Mouse (Mus musculus): ENCODE measurements around the gene Fam166b.

Gene Fam166b

DNA sequence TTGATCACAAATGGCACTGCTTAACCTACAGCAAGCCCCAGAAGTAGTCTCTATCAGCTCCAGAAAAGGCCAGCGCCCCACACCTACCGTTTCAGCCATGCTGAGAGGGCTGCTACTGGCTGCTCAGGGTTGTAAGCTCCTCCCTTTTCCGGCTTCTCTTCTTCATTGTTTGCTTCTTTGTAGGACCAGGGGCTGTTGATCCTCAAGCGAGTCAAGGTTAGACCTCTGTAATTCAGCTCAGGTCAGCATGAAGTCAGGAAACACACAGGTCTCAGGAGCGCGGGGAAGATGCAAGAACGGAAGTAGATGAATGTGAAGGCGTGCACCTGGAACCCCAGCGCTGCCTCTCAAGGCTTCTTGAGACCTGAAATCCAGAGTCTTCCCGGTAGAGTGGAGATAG is 24.2 kb downstream of the Fam166b start:
- DNase-seq (ENCODE audit: inconsistent ontology term): no peak

DNA sequence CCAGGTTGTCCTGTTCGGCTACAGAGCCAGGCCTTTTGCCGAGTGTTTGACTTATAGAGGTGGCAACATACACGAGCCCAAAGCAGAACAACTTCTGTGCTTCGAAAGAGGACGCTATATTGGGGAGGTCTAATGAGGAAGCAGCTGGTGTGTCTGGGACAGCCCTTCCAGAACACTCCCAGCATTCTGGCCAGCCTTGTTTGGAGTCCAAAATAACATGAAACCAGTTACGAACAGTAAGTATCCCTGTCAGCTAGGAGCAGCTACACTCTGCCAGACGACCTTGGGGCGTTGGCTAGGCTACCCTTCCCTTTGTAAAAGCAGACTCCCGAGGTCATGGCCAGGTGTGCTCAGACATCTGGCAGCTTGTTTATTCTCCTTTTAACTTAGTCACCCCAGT is 26.7 kb downstream of the Fam166b start:
- no peak for DNase-seq (ENCODE audit: inconsistent ontology term)

DNA sequence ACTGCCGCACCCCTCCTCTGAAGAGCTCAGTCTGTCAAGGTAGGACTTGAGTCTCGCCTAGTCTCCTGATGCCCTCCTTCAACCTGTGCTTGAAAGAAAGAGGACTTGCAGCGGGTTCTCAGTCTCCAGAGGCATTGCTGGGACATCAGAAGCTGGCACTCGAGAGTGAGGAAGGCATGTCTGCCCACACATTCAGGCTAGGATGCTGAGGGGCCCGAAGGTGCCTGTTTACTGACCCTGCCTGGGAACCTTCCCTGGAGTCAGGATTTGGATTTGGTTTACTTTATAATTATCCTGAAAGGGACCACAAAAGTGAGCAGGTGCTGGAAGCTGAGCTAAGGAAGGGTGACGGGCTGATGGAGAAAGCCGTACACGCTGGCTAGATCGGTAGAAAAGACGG is 27.4 kb downstream of the Fam166b start:
- DNase-seq (ENCODE audit: inconsistent ontology term): no peak

DNA sequence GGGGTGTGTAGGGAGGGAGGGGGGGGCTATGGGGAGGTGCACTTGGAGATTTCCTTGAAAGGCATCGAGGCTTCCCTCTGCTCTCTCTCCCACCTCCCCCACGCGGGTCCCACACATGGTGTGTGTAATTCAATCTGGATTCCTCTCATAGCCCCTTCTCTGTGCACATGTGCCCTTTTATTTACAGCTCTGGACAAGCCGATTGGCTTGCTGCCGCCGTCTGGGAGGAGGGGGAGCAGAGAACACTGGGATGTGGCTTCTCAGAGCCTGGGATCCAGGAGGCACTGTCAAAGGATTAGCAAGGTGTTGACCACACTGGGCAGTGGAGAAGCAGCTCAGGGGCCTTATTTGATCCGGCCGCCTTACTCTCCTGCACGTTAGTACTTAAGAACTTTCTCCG is 28.0 kb downstream of the Fam166b start:
- peak; percentile 45 for DNase-seq (ENCODE audit: inconsistent ontology term)

DNA sequence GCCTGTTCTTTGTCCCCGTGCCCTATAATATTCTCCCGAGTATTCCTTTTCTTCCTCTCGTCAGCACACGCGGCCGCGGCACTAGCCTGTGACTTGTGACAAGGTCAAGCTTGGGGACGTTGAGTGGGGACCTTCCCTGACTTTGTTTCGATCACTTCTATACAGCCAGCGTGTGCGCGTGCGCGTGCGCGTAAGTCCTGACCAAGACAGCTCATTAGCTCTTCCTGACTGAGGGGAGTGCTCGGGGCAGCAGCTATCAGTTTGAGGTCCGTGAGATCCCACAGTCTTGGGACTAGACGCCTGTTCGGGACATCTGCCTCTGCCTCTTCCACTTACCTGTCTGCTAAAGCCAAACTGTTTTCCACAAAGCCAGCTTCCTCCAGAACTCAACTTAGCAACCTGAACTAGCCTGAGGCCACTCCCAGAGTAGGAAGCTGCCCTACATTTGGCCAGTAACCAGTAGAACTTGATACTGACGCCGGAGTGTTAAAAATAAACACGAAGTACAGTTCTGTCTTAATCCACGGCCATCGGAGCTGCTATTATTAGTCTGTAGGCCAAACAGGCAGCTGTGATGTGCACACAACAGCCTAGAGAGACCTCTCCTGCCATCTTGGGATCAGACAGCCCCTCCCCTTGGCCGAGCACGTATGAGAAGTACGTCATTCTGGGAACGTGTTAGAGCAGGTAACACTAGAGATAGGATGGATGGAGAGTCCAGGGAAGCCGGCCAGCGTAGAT is 29.4 kb downstream of the Fam166b start:
- no peak for DNase-seq (ENCODE audit: inconsistent ontology term)

DNA sequence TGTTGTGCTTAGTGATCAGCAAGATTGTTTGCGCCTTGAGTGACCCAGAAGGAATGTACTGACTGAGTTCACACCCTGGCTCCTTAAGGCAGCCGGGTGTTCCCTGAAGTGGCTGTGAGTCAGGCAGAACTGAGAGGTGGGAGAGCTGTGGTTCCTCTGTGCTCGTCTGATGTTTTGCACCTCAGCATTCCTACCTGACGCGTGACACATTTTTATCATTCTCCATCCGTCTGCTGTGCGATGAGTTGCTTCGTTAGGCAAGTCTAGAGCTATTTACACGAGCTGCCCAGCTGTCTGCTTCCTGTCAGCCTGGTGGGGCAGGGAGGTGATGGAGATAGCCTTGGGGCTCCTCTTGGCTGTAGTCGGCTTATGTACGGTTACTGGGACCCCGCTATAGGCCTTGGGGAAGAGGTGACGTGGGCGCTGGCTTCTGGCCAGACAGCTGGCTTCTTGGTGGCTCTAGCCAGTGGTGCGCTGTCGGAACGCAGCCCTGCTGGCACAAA is 30.1 kb downstream of the Fam166b start:
- peak; percentile 89 for DNase-seq (ENCODE audit: inconsistent ontology term)

DNA sequence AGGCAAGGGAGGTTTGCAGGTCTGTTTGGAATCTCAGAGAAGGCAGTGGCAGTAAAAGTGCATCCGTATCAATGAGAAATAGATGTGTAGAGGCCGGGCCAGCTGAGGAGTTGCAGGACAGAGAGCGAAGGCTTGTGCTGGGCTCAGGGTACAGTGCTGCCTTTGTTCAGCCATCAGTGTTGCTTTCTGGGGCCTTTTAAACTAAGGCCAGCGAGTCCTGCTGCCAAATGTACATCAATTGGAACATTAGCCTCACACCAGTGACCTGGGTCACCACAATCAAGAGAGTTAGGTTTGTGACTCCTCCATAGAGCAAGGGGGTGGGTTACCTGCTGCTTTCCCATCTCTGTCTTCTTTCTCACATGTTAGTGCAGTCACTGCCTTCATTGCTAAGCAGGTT is 30.9 kb downstream of the Fam166b start:
- peak; percentile 72 for DNase-seq (ENCODE audit: inconsistent ontology term)

DNA sequence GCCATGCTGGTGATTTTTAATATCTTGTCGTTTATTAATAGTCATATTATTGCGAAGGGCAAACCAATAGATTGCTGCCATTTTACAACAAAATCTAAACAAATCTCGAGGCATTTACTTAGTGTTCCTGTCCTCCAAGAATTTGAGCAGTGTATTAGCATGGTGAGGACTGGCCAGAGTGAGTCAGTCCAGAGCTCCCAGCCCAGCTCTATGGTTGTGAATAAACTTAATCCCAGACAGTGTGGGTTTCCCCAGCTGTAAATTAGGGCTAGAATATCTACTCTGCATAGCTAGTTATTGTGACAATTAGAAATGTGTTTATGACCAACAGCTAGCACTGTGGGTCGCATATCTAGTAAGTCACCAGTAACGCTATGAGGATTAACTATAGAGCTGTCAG is 32.6 kb downstream of the Fam166b start:
- no peak for DNase-seq (ENCODE audit: inconsistent ontology term)

DNA sequence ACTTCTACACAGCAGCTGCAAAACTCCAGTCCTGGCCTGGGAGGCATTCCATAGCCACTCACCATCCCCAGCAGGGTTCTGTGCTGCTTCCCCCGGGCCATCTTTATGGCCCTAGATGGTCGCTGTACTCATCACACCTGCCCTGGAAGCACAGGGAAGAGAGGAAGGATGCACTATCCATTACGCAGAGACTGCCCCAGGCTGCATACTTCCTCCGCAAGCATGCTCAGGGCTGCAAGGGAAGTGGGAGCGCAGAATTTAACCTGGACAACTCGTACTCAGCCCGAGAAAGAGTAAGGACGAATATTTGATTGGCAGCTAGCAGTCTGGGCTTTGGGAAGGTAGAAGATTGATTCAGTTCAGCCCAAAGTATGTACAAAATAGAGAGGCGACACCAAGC is 33.1 kb downstream of the Fam166b start:
- no peak for DNase-seq (ENCODE audit: inconsistent ontology term)

DNA sequence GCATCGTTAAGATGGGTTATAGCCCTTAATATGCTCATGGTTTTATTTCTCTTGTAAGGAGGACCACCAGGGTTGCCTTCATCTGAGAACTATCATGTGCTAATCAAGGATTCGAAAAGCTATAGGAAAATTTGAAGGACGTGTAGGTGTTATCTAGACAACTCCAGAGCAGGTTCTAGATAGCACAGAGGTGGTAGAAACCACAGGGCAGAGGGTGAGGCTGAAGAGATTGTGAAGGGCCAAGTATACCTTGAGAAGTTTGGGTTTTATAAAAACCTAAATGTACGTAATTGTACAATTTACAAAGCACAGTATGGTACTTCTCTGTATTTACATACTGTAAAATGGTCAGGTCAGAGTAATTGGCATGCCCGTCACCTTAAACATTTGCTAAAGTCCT is 33.8 kb downstream of the Fam166b start:
- DNase-seq (ENCODE audit: inconsistent ontology term): no peak

DNA sequence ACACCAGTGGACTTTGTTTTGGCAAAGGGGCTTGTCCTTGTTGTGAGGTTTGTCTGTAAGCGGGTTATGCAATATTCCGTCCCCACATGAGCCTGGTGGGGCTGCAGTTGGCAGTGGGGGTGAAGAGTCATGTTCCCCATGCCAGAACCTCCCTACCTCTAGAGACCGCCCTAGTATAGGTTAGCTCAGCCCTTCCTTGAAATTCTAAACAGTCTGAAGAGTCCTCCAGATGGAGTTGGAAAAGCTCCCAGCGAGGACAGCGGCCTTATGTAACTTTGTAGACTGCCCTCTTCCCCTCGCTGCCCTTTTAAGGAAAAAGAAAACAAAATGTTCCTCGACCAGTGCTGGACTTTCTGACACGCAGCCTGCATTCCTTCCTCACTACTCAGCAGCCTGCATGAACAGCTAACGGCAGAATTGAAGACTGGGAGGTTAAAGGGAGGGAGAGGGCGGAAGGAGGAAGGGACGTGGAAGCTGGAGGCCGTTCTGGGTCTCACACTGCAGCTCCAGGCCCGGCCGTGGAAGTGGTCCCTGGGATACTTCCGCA is 34.5 kb downstream of the Fam166b start:
- peak; percentile 95 for DNase-seq (ENCODE audit: inconsistent ontology term)

DNA sequence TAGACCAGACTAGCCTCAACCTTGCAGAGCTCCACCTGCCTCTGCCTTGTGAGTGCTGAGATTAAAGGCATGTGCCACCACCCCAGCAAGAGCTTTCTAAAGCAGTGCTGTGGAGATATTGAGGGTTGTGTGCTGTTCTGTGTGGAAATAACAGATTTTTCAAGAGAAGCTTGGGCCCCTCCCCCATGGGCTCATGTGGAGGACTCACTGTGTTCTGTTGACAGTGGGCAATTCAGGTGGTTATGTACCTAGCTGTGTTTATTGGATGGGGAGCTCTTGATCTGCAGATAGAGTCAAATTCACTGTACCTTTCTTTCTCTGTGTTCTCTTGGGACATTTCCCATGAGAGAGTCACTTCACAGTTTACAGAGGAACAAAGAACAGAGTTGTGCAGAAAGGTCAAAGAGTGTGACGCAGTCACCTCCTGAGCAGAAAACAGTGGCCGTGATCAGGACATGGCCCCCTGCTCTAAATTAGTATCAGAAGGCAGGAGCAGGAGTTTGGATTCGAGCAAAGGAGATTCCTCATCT is 37.3 kb downstream of the Fam166b start:
- DNase-seq (ENCODE audit: inconsistent ontology term): no peak

DNA sequence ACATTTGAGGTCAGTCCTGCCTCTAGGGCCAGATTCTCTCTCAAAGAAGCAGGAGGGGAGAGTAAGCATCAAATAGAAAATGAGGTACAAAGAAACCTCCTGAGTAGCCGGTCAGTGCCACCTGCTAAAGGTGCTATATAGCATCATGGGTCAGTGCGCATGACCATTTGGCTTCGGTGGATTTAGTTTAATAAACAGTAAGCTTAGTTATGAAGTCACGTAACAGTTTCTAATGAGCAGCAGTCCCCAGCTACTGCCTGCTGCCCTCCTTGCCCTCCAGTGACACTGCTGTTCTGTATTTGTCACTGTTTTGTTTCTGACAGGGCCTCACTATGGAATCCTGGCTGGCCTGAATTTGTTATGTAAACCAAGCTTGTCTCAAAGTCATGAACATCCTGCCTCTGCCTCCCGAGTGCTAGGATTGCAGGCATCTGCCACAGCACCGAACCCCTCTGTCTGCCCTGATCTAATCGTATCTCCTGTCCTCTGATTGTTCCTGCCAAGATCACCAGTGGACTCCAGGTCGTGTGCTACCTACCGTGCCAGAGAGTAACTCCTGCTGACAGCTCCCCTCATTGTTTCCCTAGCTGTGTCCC is 39.0 kb downstream of the Fam166b start:
- DNase-seq (ENCODE audit: inconsistent ontology term): peak; percentile 68

DNA sequence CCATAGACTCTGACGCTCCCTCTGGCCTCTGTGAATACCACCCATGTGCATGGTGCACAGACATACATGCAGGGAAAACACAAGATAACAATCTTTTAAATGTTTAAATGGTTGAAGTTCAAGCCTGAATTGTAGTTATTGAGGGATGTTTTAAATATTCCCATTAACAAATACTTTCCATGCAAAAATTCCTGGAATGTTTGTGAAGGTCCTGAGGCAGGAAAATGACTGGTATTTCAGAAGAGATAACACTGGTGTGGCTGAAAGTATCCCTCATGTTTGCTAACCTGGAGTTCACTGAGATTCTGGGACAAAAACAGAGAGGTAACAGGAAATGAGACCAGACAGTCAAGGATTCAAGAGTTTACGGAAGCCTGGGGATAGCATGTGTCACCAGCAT is 39.5 kb downstream of the Fam166b start:
- peak; percentile 58 for DNase-seq (ENCODE audit: inconsistent ontology term)

DNA sequence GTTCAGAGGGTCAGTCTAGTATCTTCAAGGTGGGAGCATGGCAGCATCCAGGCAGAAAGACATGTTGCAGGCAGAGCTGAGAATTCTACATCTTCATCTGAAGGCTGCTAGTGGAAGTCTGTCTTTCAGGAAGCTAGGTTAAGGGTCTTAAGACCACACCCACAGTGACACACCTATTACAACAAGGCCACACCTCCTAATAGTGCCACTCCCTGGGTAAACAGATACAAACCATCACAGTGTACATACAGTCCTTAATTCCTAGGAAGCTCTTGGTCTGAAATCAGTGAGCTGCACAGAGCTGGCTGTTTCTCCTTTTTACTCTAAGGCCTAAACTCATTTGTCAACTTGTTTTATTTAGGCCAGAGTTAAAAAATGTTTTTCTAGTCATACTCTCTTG is 42.0 kb downstream of the Fam166b start:
- DNase-seq (ENCODE audit: inconsistent ontology term): no peak

DNA sequence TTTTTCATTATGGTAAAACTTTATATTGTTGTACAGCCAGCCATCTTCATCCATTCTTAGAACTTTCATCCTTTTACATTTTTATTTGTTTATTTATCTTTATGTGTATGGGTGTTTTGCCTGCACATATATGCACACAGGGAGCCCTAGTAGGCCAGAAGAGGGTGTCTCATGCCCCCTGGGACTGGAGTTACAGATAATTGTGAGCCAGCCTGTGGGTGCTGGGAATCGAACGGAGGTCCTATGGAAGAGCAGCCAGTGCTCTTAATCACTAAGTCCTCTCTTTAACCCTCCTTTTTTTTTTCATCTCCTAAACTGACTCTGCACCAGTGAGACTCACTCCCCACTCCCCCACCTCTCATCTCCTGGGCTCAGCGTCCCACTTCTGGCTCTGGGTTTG is 44.4 kb downstream of the Fam166b start:
- DNase-seq (ENCODE audit: inconsistent ontology term): no peak

DNA sequence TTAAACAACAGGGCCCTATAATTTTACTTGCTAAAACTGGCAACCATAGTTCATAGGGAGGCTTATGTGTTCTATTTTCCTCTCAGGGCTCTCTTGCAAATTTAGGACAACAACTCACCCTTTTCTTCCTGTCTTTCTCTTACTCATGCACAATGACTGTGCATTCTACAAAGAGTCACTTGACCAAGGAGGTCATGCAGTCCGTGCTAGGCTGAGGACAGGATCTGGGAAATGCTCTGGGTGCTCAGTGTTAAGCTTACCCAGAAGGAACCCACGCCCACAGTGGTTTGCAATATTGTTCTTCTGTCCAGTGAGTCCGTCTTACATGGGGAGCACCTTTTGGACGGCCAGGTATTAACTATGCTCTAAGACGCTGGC is 44.9 kb downstream of the Fam166b start:
- DNase-seq (ENCODE audit: inconsistent ontology term): peak; percentile 52

DNA sequence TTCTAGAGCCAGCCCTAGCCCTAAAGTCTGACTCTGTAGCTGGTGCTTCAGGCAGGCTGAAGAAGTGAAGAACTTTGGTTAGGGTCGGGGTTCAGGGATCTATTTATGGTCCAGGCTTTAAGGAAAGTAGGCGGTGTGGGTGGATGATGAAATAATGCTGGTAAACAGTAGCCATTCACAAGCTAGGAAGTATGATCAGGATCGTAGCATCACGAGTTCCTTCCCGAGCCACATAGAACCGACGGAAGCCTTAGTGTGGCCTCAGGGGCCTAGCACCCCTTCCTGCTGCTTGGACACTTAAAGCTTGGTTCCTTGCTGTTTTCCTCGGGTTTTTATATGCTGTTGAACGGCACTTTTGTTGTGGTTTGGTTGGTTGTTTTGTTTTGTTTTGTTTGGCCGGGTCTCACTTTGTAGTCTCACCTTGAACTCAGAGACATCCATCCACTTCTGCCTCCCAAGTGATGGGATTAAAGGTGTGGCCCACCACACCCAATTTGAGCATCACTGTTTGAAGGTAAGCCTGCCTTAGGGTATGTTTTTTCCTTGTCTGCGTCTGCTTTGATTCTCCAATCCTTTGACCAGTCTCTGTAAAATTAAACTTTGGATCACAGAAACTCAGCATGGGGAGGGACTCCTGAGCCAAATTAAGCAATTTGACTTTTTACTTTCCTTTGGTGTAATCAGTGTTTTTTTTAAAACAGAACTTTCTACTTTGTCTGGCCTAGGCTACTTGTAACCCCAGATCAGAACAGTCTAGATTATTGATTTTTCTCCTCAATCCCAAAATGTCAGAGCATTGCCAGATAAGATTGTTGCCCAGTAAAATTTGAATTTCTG is 45.5 kb downstream of the Fam166b start:
- peak; percentile 46 for DNase-seq (ENCODE audit: inconsistent ontology term)

DNA sequence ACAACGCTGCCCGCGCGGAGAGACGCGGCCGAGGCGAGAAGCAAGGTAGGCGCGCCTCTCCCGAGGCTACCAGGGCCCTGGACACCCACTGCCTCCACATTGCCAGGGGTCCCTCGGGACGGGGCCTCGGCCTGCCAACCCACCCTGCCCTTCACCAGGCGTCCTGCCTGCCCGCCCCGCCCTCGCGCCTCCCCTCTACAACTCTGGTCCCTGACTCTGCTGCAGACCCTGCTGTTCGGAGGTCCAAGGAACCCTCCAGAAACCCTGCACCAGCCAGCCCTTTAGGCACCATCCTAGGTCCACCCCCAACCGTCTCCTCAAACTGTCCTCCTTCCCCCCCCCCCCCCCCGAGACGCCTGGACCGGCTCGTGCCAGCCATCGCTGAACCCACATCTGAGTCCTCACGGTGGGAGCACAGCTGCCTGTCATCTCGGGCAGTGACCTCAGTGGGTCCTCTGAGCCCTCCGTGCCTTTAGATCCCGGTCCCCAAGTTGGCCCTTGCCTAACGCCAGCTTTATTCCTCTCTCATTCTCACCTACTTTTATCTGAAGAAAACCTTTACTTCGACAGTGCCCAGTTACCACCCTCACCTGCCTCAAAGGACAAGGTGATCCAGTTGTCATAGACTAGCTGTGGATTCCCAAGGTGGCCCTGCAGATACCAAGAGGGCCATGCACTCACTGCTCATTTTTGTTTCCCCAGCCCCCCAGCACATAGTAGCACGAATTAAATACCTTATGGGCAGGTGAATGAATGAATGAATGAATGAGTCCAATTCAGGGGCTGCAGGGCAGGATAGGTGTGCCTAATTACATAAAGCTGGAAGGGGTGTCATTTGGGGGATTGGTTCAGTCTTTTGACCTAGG is 46.5 kb downstream of the Fam166b start:
- no peak for DNase-seq (ENCODE audit: inconsistent ontology term)

DNA sequence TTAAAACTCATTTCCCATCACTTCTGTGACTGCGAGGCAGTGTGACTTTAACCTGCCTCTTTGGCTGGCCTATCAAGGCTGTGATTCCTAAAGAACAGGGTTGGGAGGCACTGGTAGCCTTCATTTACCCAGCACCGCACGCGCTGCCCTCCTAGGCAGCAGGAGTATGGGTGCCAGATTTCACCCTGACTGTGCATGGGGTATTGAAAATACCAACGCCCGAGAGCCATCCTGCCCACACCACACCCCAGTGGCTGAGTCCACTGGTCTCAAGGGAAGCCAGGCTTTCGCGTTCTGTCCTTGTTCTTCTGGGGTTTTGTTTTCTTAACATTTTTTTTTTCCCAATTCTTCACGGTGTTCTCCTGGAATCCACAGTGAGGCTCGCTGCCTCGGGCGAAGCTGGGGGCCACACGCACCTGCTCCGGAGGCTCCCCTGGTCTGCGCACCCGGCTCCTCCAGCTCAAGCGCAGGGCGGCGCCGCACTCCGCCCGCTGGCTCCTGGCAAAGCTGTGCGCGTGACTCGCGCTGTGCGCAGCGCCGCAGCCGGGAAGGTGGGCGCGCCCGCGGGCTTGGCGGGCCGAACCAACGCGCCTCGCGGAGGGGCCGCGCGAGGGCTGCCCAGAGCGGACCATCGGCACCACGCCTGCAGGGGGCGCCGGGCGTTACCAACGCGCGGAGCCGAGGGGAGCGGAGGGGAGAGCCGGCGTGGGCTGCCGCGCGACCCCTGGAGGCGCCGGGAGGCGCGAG is 47.4 kb downstream of the Fam166b start, which contains the start of gene Rusc2:
TSS of gene Rusc2 (plus strand) at position 572 of the 747 bp plus-strand sequence.
- DNase-seq (ENCODE audit: inconsistent ontology term): peak; percentile 96
